Mouse (Mus musculus) cerebellum, adult 2 months (tissue): ENCODE results near the gene Haspin. TPM values are rescaled to one million over a fixed set of nuclear protein-coding genes. Genes with fewer than 3 reads are reported as not detected.
A peak's percentile ranks its signal among the peaks of the same experiment; 100 is the strongest.
"Not testable (repeated sequence)": the region's sequence is repeated elsewhere in the genome, so short reads cannot be mapped to it uniquely, and the experiment has no call there.

Experiments
- DNase-seq, 2 experiments: peaks; one replicate each; pipeline ENCODE4 v3.0.0; 2021
- H3K27ac ChIP-seq: fragments of 200-500 bp; 2 replicates; pipeline ENCODE4 v1.5.1; 2012; ENCODE audit warnings: low read length, control low read depth, inconsistent platforms; ENCODE audit not compliant: insufficient read depth
- H3K27me3 ChIP-seq: fragments of 200-500 bp; 2 replicates; pipeline ENCODE4 v1.6.1; 2012; ENCODE audit warnings: inconsistent platforms, mild to moderate bottlenecking, low read length, moderate library complexity; ENCODE audit not compliant: control insufficient read depth, insufficient read depth
- H3K4me1 ChIP-seq: fragments of 200-500 bp; 2 replicates; pipeline ENCODE4 v1.6.1; 2011; ENCODE audit warnings: low read length; ENCODE audit not compliant: control insufficient read depth, insufficient read depth
- H3K4me3 ChIP-seq: fragments of 200-500 bp; replicated peaks from 2 replicates; pipeline ENCODE3; 2011; ENCODE audit warnings: mild to moderate bottlenecking, low read depth, low read length, control low read depth; ENCODE audit not compliant: insufficient read depth
- CTCF ChIP-seq: fragments of 200-500 bp; IDR thresholded peaks from 2 replicates; pipeline ENCODE4 v1.5.1; 2011; ENCODE audit warnings: low read depth, mild to moderate bottlenecking, control low read depth, low read length, moderate library complexity, borderline replicate concordance; ENCODE audit not compliant: insufficient read depth
- POLR2A ChIP-seq: fragments of 200-500 bp; IDR thresholded peaks from 2 replicates; pipeline ENCODE4 v1.6.1; 2011; ENCODE audit warnings: low read length, control low read depth, borderline replicate concordance; ENCODE audit not compliant: insufficient read depth
- WGBS: fragments of 180-500 bp; shearing (Covaris S2); methylation state at CpG from one replicate; pipeline ENCODE4 v1.1.7; 2018; 5-methylcytosine and 5-hydroxymethylcytosine counted together
- polyA plus RNA-seq: library from polyadenylated mRNA; depleted of rRNA; stranded (reverse); fragments of >200 nt; gene quantifications from 2 replicates; pipeline ENCODE4 v1.2.3, GENCODE M21; 2012

The Haspin gene
- polyA plus RNA-seq, 1 experiment = 0.05 TPM

DNA sequence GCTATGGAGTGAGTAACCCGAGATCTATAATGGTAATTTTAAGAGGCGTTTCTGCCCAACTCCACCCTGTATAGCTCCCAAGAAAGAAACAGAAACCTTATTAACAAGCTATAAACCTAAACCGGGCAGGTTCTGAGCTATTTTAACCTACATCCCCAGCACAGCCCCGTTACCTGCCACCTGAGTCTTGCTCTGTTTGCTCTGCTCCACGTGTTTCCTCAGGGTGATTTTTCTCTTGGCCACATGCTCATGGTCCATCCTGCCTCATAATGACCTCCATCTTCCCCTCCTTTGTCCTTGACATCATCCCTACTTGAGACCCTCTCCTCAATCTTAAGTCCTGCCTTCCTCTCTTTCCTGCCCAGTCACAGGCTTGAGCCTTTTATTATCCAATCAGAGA is 3.9 kb downstream of the Haspin start:
- no peak for DNase-seq
- Histone ChIP-seq H3K27me3 (no peaks in the 10 kb centered on the region), H3K4me3 (no peak overlapping the region), H3K4me1 (no peaks in the 10 kb centered on the region), H3K27ac (no peak overlapping the region)
- 95% methylated on average over 5 of the region's 5 CpGs for WGBS
- TF ChIP-seq POLR2A = no peak
- TF ChIP-seq CTCF = no peak

DNA sequence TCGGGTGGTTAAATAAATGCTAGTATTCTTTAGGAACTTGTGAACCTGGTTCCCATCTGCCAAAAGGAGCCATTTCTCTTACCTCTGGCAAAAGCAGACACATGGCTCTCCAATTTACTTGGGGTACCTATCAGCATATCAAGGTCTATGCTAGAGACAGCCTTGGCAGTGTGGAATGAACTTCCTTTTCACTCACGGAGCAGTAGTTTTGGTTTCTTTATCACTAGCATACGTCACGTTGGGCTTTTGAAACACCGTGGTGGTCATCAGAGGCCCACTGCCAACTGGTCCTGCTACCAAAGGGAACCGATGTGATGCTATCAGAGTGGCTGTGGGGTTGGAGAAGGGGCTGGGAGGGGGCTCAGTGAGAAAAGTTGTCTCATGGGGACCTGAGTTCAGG is 5.1 kb downstream of the Haspin start:
- no peak for DNase-seq
- TF ChIP-seq POLR2A = no peak
- TF ChIP-seq CTCF = no peak
- 93% methylated on average over 6 of the region's 6 CpGs for WGBS
- no peaks in the 10 kb centered on the region for H3K27me3 ChIP-seq
- H3K27ac ChIP-seq = no peak overlapping the region
- H3K4me1 ChIP-seq = no peaks in the 10 kb centered on the region
- H3K4me3 ChIP-seq = no peak overlapping the region

DNA sequence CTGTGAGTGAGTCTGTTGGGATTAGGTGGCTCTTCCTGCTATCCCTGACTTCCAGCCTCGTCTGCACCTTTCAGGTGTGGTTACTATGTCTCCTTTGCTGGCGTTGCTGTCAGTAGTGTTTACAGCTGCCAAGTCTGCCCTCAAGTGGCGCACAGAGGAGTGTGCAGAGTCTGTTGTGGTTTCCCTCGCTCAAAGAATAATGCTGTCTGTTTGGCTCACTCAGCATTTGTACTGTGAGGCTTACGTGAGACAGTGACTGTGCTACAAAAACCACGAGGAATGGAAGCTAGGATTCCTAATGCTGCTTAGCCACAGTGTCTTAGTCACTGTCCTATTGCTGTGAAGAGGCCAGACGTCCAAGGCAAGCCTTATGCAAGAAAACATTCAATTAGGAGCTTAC is 7.1 kb downstream of the Haspin start:
- Histone ChIP-seq H3K4me1 (no peaks in the 10 kb centered on the region), H3K27ac (no peak overlapping the region), H3K27me3 (no peaks in the 10 kb centered on the region), H3K4me3 (no peak overlapping the region)
- TF ChIP-seq POLR2A (no peak), CTCF (no peak)
- 78% methylated on average over 7 of the region's 7 CpGs for WGBS
- no peak for DNase-seq

DNA sequence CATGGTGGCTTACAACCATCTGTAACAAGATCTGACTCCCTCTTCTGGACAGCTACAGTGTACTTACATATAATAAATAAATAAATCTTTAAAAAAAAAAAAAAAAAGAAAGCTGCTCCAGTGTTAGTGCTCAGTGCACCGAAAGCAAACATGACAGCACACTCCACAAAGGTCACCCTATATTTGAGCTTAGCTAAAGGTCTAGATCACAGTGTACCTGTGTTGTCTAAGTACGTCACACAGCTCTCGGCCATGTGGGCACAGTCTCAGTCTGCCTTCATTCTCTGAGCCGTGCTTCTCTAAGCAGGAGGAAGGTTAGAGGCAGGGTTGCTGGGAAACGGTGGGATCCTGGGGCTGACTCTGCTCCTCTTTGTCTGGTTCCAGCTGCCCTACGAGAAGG is 11.6 kb downstream of the Haspin start:
- DNase-seq = no peak
- 74% methylated on average over 6 of the region's 6 CpGs for WGBS
- H3K27ac ChIP-seq = no peak overlapping the region
- TF ChIP-seq CTCF (no peak), POLR2A (no peak)
- no peak overlapping the region for H3K4me3 ChIP-seq
- no peaks in the 10 kb centered on the region for H3K4me1 ChIP-seq
- no peaks in the 10 kb centered on the region for H3K27me3 ChIP-seq

DNA sequence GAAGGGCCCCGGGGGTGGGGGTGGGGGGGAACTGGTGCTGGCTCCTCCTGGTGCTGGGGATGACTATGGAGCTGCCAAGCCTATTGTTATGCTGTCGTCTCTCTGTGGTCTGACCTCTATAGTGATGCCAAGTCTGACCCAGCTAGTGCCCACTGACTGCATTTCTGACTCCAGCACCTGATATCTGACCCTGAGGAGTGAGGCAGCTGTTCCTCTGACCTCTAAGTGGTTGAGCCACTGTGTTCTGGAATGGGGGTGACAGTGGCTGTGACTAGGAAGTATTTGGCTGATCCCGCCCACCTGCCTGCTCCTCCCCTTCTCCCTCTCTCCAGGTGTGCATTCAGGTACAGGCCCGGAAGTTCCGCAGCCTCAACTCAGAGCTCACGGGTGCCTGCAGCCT is 26.7 kb downstream of the Haspin start:
- Histone ChIP-seq H3K4me3 (no peak overlapping the region), H3K27me3 (no peaks in the 10 kb centered on the region), H3K27ac (no peak overlapping the region), H3K4me1 (no peaks in the 10 kb centered on the region)
- TF ChIP-seq POLR2A (no peak), CTCF (no peak)
- DNase-seq = no peak
- WGBS = 66% methylated on average over 6 of the region's 6 CpGs

DNA sequence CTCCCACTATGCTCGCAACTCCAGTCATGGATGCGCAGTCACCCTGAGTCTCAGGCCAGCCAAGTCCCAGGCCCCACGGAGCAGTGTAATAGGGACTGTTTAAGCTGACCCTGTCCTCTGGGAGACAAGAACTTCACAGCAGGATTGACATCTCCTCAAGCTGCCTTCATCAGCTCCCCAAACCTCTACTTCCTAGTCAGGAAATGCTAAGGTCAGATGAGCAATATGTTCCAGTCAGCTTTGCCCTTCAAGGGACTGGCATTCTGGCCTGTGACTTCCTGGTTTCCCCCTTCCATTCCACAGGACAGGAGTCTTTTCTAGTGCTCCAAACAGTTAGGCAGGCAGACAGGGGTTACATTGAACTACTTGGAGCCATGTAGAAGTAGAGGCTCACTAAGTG is 28.2 kb downstream of the Haspin start:
- 73% methylated on average over 3 of the region's 3 CpGs for WGBS
- Histone ChIP-seq H3K27me3 (no peaks in the 10 kb centered on the region), H3K4me1 (no peaks in the 10 kb centered on the region), H3K4me3 (no peak overlapping the region), H3K27ac (no peak overlapping the region)
- no peak for DNase-seq
- TF ChIP-seq CTCF (no peak), POLR2A (no peak)

DNA sequence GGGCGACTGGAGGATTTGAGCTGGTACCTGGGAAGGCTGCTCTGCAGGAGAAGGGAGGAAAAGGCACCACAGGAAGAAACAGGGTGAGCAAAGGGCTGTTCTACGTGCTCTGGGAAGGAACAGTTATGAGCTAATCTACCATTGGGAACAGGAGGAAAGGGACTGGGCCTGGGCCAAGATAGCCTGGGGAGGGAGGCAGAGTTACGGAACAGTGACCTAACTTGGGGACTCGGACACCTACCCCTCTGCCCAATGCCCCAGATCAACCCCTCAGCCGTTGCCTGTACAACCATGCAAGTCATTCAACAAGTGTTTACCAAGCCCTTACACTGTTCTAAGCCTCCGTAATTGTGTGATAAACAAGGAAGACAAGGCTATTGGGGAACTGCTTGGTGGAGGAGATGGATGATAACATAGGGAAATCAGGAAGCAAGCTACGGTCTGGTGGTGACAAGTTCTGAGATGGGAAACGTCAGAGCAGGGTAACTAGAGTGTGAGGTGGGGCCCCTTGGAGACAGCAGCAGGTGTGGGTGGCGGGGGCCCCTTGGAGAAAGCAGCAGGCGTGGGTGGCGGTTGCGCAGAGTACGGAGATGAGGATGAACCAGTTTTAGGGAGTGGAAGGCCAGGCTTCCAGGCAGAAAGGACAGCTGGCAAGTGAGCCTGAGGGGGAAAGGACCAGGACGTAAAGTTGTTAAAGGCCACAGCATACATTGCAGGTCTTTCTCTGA is 29.0 kb downstream of the Haspin start:
- H3K4me1 ChIP-seq = no peaks in the 10 kb centered on the region
- H3K27ac ChIP-seq = no peak overlapping the region
- no peak overlapping the region for H3K4me3 ChIP-seq
- TF ChIP-seq CTCF (no peak), POLR2A (no peak)
- no peaks in the 10 kb centered on the region for H3K27me3 ChIP-seq
- 73% methylated on average over 14 of the region's 14 CpGs for WGBS
- no peak for DNase-seq

DNA sequence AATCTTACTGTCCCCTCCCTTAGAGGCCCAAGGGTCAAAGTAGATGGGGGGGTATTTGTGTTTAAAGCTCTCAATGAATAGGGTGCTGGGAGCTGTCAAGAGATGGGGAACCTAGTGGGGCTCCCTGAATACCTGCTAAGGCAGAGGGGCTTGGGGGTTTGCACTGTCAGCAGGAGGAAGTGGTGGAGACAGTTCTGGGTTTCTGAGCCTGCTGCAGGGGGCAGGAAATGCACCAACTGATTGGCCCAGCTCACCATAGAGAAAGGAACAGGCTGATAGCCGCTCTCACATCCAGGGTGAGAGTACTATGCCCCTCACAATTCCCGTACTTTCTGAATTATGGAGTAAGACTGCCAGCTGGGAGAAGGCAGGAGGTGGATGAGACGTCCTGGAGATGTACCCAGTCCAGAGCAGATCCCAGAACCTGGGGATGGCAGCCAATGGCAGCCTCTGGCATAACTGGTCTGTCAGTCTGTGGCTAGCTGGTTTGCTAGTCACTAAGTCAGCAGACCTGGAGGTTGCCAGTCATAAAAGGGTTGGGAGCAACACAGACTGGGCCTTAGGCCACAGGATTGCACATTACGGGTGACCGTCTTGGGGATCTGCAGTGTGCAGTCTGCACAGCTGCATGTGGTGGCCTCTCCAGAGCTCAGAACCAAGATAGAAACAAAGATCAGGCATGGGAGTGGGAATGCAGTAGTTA is 29.7 kb downstream of the Haspin start:
- TF ChIP-seq POLR2A = no peak
- no peak for TF ChIP-seq CTCF
- no peak overlapping the region for H3K4me3 ChIP-seq
- no peak overlapping the region for H3K27ac ChIP-seq
- 65% methylated on average over 5 of the region's 5 CpGs for WGBS
- H3K4me1 ChIP-seq = no peaks in the 10 kb centered on the region
- no peak for DNase-seq
- no peaks in the 10 kb centered on the region for H3K27me3 ChIP-seq

DNA sequence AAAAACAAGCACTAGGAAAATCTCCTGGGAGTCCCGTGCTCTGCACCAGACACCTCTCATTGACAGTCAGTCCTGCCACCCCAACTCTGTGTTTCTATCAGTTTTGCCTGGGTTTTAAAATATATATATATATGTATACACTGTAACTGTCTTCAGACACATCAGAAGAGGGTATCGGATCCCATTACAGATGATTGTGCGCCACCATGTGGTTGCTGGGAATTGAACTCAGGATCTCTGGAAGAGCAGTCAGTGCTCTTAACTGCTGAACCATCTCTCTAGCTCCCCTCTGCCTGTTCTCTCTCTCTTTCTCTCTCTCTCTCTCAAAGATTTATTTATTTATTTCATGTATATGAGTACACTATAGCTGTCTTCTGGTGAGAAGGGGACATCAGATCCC is 30.7 kb downstream of the Haspin start:
- H3K4me3 ChIP-seq = not testable (repeated sequence)
- 36% methylated on average over 3 of the region's 3 CpGs for WGBS

More for the DNA sequence above, 30.7 kb downstream of the Haspin start:
- H3K27me3 ChIP-seq, H3K27ac ChIP-seq, H3K4me1 ChIP-seq: not testable (repeated sequence)
- DNase-seq = peak; percentile 18 to 20
